Mouse (Mus musculus): ENCODE measurements at regions not wholly inside any gene's neighbourhood (a gene's known extent, or its start where the extent isn't known, plus 50 kb on each side); places are given as distances from the start of the nearest gene placed in this dataset.

DNA sequence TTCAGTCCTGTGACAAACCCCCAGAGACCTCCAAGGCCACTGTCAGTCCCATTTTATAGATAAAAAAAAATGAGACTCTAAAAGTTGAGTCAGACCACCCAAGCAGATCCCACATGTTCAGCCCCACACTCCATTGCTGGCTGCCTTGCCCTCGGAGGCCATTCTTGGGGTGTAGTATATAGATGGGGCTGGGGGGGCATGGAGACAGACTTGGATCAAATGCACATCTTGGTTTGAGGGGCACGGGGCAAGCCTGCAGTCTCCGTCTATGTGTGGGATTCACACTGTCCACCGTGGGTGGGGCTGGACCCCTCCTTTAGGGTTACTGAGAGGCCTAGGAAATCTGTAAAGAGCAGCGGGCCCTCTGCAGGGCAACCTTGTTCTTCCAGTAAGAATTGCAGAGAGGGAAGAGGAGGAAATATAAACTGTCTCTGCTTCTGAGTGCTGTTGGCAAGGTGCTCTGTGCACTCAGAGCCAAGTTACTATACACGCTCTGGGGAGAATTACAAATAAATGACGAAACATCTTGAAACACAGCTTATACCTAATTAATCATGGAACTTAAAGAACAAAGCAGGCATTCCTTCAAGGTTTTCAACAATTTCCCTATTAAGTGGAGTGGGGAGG, 184.4 kb upstream of the Habp2 start:
- TF ChIP-seq POLR2A (IDR thresholded peaks at IDR 0.05; ENCODE audit: low read depth, low read length) (no peak), CTCF (IDR thresholded peaks at IDR 0.05; ENCODE audit: extremely low read depth, insufficient read length, insufficient replicate concordance, low read depth, low read length) (no peak)
- Histone ChIP-seq H3K36me3 (ENCODE audit: control insufficient read depth, insufficient read depth, low read length) (no peaks in the 10 kb centered on the region), H3K27ac (ENCODE audit: insufficient read depth, low read depth, low read length) (no peak overlapping the region), H3K4me1 (ENCODE audit: control insufficient read depth, insufficient read depth, insufficient read length, low read length) (no peaks in the 10 kb centered on the region; the same call in 1 of the 2 replicates), H3K4me3 (ENCODE audit: low read depth, low read length) (no peak overlapping the region), H3K27me3 (ENCODE audit: control insufficient read depth, insufficient read depth, low read length) (no peaks in the 10 kb centered on the region)
- 74% methylated on average over 7 of the region's 7 CpGs for WGBS

DNA sequence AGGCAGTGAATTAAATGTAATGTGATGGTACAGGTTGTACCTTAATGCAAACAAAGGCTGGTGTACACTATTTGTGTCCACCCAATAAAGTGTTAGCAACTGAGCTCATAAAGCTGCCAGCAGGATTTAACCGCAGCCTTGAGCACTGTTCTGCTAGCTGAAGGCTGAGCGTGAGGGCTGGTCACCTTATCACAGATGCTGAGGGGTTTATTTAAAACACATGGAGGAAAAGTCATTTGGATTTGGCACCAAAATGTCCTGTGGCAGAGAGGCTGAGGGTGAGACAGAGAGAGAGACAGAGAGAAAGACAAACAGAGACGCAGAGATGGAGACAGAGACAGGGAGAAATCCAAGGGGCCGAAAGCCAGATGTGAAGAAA, 181.9 kb upstream of the Habp2 start:
- no peaks in the 10 kb centered on the region for H3K36me3 ChIP-seq (ENCODE audit: control insufficient read depth, insufficient read depth, low read length)
- 74% methylated on average over 4 of the region's 4 CpGs for WGBS
- no peak overlapping the region for H3K27ac ChIP-seq (ENCODE audit: insufficient read depth, low read depth, low read length)
- H3K4me1 ChIP-seq (ENCODE audit: control insufficient read depth, insufficient read depth, insufficient read length, low read length), result no peaks in the 10 kb centered on the region; the same call in 1 of the 2 replicates
- no peak for TF ChIP-seq POLR2A (IDR thresholded peaks at IDR 0.05; ENCODE audit: low read depth, low read length)
- TF ChIP-seq CTCF (IDR thresholded peaks at IDR 0.05; ENCODE audit: extremely low read depth, insufficient read length, insufficient replicate concordance, low read depth, low read length), result no peak
- H3K4me3 ChIP-seq (ENCODE audit: low read depth, low read length), result no peak overlapping the region
- no peaks in the 10 kb centered on the region for H3K27me3 ChIP-seq (ENCODE audit: control insufficient read depth, insufficient read depth, low read length)

GRCm38 (mm10) chr19:56105452-56106091, 181.4 kb upstream of the Habp2 start:
- Histone ChIP-seq H3K27ac (ENCODE audit: insufficient read depth, low read depth, low read length) (no peak overlapping the region), H3K36me3 (ENCODE audit: control insufficient read depth, insufficient read depth, low read length) (no peaks in the 10 kb centered on the region), H3K27me3 (ENCODE audit: control insufficient read depth, insufficient read depth, low read length) (no peaks in the 10 kb centered on the region), H3K4me1 (ENCODE audit: control insufficient read depth, insufficient read depth, insufficient read length, low read length) (no peaks in the 10 kb centered on the region; the same call in 1 of the 2 replicates), H3K4me3 (ENCODE audit: low read depth, low read length) (no peak overlapping the region)
- TF ChIP-seq CTCF (IDR thresholded peaks at IDR 0.05; ENCODE audit: extremely low read depth, insufficient read length, insufficient replicate concordance, low read depth, low read length) (no peak), POLR2A (IDR thresholded peaks at IDR 0.05; ENCODE audit: low read depth, low read length) (no peak)
- 79% methylated on average over 23 of the region's 23 CpGs for WGBS

GRCm38 (mm10) chr19:56108796-56109195, 178.1 kb upstream of the Habp2 start:
- no peak overlapping the region for H3K27ac ChIP-seq (ENCODE audit: insufficient read depth, low read depth, low read length)
- TF ChIP-seq POLR2A (IDR thresholded peaks at IDR 0.05; ENCODE audit: low read depth, low read length) (no peak), CTCF (IDR thresholded peaks at IDR 0.05; ENCODE audit: extremely low read depth, insufficient read length, insufficient replicate concordance, low read depth, low read length) (no peak)
- WGBS, result 91% methylated on average over 6 of the region's 6 CpGs

DNA sequence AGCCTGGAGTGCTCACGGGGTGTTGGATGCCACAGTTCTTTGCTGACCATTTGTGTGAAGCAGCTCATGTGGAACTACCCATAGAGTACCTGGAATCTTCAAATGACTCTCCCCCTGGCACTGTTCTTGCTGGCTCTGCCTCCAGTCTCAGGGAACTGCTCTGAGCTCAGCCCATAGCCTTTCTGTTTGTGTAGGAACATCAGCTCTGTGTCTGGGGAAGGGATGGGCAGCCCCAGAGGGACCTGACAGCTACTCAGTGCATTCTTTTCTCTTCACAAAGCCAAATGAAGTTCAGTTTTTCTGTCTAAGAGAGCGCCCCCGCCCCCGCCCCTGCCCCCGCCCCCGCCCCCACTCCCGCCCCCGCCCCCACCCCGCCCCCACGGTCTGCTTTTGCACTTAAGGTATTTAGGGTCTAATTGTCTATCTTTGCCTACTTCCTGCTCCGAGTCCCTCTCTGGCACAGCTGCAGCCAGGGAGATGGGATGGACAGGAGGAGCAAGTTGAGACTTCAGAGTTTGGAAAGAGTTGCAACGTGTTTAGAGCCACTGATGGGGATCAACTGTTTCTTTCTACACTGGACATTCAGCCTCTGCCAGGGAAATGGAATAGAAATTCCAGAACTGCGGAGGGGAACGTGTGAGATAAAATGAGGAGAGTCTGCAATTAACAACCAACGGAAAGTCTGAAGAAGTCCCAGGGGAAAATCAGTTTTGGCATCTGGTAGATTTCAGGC, 171.2 kb upstream of the Habp2 start:
- no peak overlapping the region for H3K27ac ChIP-seq (ENCODE audit: insufficient read depth, low read depth, low read length)
- WGBS, result 29% methylated on average over 15 of the region's 15 CpGs
- H3K27me3 ChIP-seq (ENCODE audit: control insufficient read depth, insufficient read depth, low read length), result no peaks in the 10 kb centered on the region; the same call in 1 of the 2 replicates
- H3K36me3 ChIP-seq (ENCODE audit: control insufficient read depth, insufficient read depth, low read length), result no peaks in the 10 kb centered on the region
- TF ChIP-seq CTCF (IDR thresholded peaks at IDR 0.05; ENCODE audit: extremely low read depth, insufficient read length, insufficient replicate concordance, low read depth, low read length), result no peak
- no peak for TF ChIP-seq POLR2A (IDR thresholded peaks at IDR 0.05; ENCODE audit: low read depth, low read length)
- no peak overlapping the region for H3K4me3 ChIP-seq (ENCODE audit: low read depth, low read length)
- H3K4me1 ChIP-seq (ENCODE audit: control insufficient read depth, insufficient read depth, insufficient read length, low read length), result no peaks in the 10 kb centered on the region

More at GRCm38 (mm10) chr19:56108796-56109195, 178.1 kb upstream of the Habp2 start:
- Histone ChIP-seq H3K4me1 (ENCODE audit: control insufficient read depth, insufficient read depth, insufficient read length, low read length) (no peaks in the 10 kb centered on the region), H3K36me3 (ENCODE audit: control insufficient read depth, insufficient read depth, low read length) (no peaks in the 10 kb centered on the region), H3K27me3 (ENCODE audit: control insufficient read depth, insufficient read depth, low read length) (no peaks in the 10 kb centered on the region), H3K4me3 (ENCODE audit: low read depth, low read length) (no peak overlapping the region)

DNA sequence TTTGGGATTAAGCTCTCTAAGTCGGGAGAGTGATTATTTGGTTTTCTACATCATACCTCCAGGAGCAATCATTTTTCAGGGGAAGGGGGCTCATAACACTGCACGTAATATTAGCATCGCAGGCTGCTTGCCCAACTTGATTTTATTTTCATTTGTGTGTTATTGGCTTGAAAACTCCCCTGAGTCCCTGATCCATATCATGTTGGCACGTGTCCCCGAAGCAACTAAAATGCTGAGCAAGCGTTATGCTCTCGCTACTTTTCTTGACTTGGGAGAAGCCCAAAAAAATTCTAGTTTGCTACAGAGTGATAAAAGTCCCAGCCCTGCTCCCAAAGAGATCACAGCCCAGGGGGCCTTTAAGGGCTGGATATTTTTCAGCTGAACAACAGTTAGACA, 170.7 kb upstream of the Habp2 start:
- no peak for TF ChIP-seq POLR2A (IDR thresholded peaks at IDR 0.05; ENCODE audit: low read depth, low read length)
- TF ChIP-seq CTCF (IDR thresholded peaks at IDR 0.05; ENCODE audit: extremely low read depth, insufficient read length, insufficient replicate concordance, low read depth, low read length), result no peak
- Histone ChIP-seq H3K27me3 (ENCODE audit: control insufficient read depth, insufficient read depth, low read length) (no peaks in the 10 kb centered on the region; the same call in 1 of the 2 replicates), H3K4me3 (ENCODE audit: low read depth, low read length) (no peak overlapping the region), H3K27ac (ENCODE audit: insufficient read depth, low read depth, low read length) (no peak overlapping the region), H3K36me3 (ENCODE audit: control insufficient read depth, insufficient read depth, low read length) (no peaks in the 10 kb centered on the region), H3K4me1 (ENCODE audit: control insufficient read depth, insufficient read depth, insufficient read length, low read length) (no peaks in the 10 kb centered on the region)
- WGBS, result 74% methylated on average over 7 of the region's 7 CpGs

GRCm38 (mm10) chr19:56120723-56121122, 166.2 kb upstream of the Habp2 start:
- no peaks in the 10 kb centered on the region for H3K36me3 ChIP-seq (ENCODE audit: control insufficient read depth, insufficient read depth, low read length)
- TF ChIP-seq POLR2A (IDR thresholded peaks at IDR 0.05; ENCODE audit: low read depth, low read length) (no peak), CTCF (IDR thresholded peaks at IDR 0.05; ENCODE audit: extremely low read depth, insufficient read length, insufficient replicate concordance, low read depth, low read length) (no peak)
- no peak overlapping the region for H3K4me3 ChIP-seq (ENCODE audit: low read depth, low read length)
- H3K4me1 ChIP-seq (ENCODE audit: control insufficient read depth, insufficient read depth, insufficient read length, low read length), result no peaks in the 10 kb centered on the region
- peaks cover 2% of the 10 kb centered on the region for H3K27me3 ChIP-seq (ENCODE audit: control insufficient read depth, insufficient read depth, low read length)
- H3K27ac ChIP-seq (ENCODE audit: insufficient read depth, low read depth, low read length), result no peak overlapping the region
- WGBS, result 41% methylated on average over 7 of the region's 7 CpGs

Measured in small intestine, adult 2 months (tissue).